Mouse (Mus musculus): ENCODE data around the gene 2810006K23Rik. TPM values are rescaled to one million over a fixed set of nuclear protein-coding genes. Genes with fewer than 3 reads are reported as not detected.
"Not testable (repeated sequence)": the region's sequence is repeated elsewhere in the genome, so short reads cannot be mapped to it uniquely, and the experiment has no call there.

The 2810006K23Rik gene
- polyA plus RNA-seq, 1 experiment from 2014 or later = 14.0 TPM

DNA sequence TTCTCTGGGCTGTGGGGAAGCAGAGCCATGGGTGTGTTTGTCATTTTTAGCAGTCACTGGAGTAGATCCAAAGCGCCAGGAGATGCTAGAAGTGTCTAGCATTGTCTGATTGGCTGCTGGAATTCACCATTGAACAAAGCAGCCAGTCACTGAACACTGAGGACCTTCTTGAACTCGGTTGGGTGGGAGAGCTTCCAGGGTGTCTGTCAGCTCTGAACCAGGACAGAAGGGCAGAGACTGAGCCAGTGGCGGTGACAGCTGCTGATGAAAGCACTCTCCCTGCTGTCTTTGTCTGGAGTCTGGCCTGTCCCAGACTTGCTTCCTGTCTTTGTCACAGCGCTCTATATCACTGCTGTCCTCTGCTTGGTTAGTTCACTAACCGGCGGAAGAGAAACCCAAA lies 6.5 kb downstream of the 2810006K23Rik start:
- Histone ChIP-seq H3K9me3 (ENCODE audit: control insufficient read depth, low read length) (no peaks in the 10 kb centered on the region), H3K9ac (ENCODE audit: low read length) (no peak overlapping the region), H3K4me1 (ENCODE audit: control insufficient read depth, insufficient read depth, low read length) (peaks cover 4% of the 10 kb centered on the region), H3K27me3 (ENCODE audit: control insufficient read depth, insufficient read depth, low read length) (no peaks in the 10 kb centered on the region), H3K4me3 (ENCODE audit: low read depth, low read length) (no peak overlapping the region), H3K36me3 (ENCODE audit: control insufficient read depth, insufficient read depth, low read length) (no peaks in the 10 kb centered on the region; the same call in 1 of the 2 replicates), H3K4me2 (ENCODE audit: low read depth, severe bottlenecking) (no peak overlapping the region), H3K27ac (replicated peaks; ENCODE audit: low read depth, low read length) (no peak overlapping the region)
- DNase-seq (ENCODE audit: low spot score) = no peak
- WGBS = 57% methylated on average over 6 of the region's 6 CpGs
- ATAC-seq (ENCODE audit: insufficient number of reproducible peaks, low FRiP score, low TSS enrichment, low read depth) = no peak

DNA sequence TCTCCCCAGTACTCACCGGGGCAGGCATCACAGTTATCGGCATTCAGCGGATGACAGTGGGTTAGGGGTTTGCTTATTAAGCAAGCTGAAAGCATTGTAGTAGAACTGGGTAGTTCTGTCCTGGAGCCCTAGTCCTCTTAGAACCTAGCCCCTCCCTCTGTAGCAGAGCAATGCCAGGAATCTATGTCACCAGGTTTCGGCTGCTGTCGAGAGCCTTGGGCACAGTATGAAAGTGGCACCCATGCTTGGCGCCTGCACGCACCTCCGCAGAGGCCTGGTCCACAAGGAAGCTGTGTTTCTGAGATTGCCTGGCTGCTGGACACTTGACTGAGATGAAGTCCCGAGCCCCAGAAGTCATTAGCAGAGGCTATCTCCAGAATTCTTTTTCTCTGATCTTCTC lies 9.2 kb downstream of the 2810006K23Rik start:
- H3K36me3 ChIP-seq (ENCODE audit: control insufficient read depth, insufficient read depth, low read length) = no peaks in the 10 kb centered on the region; the same call in 1 of the 2 replicates
- no peaks in the 10 kb centered on the region for H3K27me3 ChIP-seq (ENCODE audit: control insufficient read depth, insufficient read depth, low read length)
- ATAC-seq (ENCODE audit: insufficient number of reproducible peaks, low FRiP score, low TSS enrichment, low read depth) (no peak), DNase-seq (ENCODE audit: low spot score) (no peak)
- H3K4me3 ChIP-seq (ENCODE audit: low read depth, low read length) = no peak overlapping the region
- no peak overlapping the region for H3K27ac ChIP-seq (replicated peaks; ENCODE audit: low read depth, low read length)
- 90% methylated on average over 9 of the region's 9 CpGs for WGBS
- peaks cover 8% of the 10 kb centered on the region for H3K4me1 ChIP-seq (ENCODE audit: control insufficient read depth, insufficient read depth, low read length)
- H3K9me3 ChIP-seq (ENCODE audit: control insufficient read depth, low read length) = no peaks in the 10 kb centered on the region
- no peak overlapping the region for H3K4me2 ChIP-seq (ENCODE audit: low read depth, severe bottlenecking)
- no peak overlapping the region for H3K9ac ChIP-seq (ENCODE audit: low read length)

DNA sequence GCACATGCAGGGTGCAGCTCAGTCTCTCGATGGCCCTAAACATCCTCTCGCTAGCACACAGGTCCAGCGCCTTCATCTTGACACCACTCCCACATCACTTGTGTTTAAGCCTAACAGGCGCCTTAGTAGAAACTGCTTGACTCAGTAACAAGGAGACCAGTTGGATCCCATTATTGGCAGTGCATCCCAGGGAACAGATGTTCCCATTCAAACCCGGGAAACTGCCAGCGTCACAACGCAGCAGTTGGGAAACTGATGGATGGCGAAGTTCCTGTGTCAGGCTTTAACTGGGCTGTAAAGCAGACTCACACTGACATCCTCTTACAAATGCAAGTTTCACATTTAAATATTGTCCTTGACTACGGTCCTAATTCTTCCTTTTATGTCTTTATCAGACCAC lies 10.0 kb downstream of the 2810006K23Rik start:
- ATAC-seq (ENCODE audit: insufficient number of reproducible peaks, low FRiP score, low TSS enrichment, low read depth) = no peak
- 28% methylated on average over 9 of the region's 9 CpGs for WGBS
- Histone ChIP-seq H3K4me2 (ENCODE audit: low read depth, severe bottlenecking) (no peak overlapping the region), H3K36me3 (ENCODE audit: control insufficient read depth, insufficient read depth, low read length) (no peaks in the 10 kb centered on the region; the same call in 1 of the 2 replicates), H3K4me1 (ENCODE audit: control insufficient read depth, insufficient read depth, low read length) (peaks cover 8% of the 10 kb centered on the region), H3K4me3 (ENCODE audit: low read depth, low read length) (no peak overlapping the region), H3K9ac (ENCODE audit: low read length) (no peak overlapping the region), H3K9me3 (ENCODE audit: control insufficient read depth, low read length) (no peaks in the 10 kb centered on the region), H3K27me3 (ENCODE audit: control insufficient read depth, insufficient read depth, low read length) (no peaks in the 10 kb centered on the region), H3K27ac (replicated peaks; ENCODE audit: low read depth, low read length) (no peak overlapping the region)
- DNase-seq (ENCODE audit: low spot score) = no peak

DNA sequence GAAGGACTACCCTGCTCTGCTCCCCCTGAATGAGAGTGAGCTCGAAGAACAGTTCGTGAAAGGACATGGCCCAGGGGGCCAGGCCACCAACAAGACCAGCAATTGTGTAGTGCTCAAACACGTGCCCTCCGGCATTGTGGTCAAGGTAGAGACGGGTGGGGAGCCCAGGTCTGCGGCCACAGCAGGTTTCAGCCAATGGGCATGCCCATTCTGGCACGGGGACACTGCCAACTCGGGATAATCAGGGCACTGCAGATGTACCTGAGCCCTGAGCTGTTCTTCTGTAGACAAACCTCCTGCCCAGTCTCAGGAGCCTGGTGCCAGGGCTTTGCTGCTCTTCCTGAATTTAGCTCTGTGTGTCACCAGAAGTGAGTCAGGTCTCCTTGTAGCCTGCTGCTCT lies 10.9 kb downstream of the 2810006K23Rik start:
- H3K27ac ChIP-seq (replicated peaks; ENCODE audit: low read depth, low read length) = no peak overlapping the region
- no peak overlapping the region for H3K9ac ChIP-seq (ENCODE audit: low read length)
- H3K4me3 ChIP-seq (ENCODE audit: low read depth, low read length) = no peak overlapping the region
- H3K4me2 ChIP-seq (ENCODE audit: low read depth, severe bottlenecking) = no peak overlapping the region
- no peaks in the 10 kb centered on the region; the same call in 1 of the 2 replicates for H3K36me3 ChIP-seq (ENCODE audit: control insufficient read depth, insufficient read depth, low read length)
- WGBS = 84% methylated on average over 8 of the region's 8 CpGs
- H3K27me3 ChIP-seq (ENCODE audit: control insufficient read depth, insufficient read depth, low read length) = no peaks in the 10 kb centered on the region
- no peak for DNase-seq (ENCODE audit: low spot score)
- no peak for ATAC-seq (ENCODE audit: insufficient number of reproducible peaks, low FRiP score, low TSS enrichment, low read depth)
- H3K9me3 ChIP-seq (ENCODE audit: control insufficient read depth, low read length) = no peaks in the 10 kb centered on the region
- peaks cover 8% of the 10 kb centered on the region for H3K4me1 ChIP-seq (ENCODE audit: control insufficient read depth, insufficient read depth, low read length)

DNA sequence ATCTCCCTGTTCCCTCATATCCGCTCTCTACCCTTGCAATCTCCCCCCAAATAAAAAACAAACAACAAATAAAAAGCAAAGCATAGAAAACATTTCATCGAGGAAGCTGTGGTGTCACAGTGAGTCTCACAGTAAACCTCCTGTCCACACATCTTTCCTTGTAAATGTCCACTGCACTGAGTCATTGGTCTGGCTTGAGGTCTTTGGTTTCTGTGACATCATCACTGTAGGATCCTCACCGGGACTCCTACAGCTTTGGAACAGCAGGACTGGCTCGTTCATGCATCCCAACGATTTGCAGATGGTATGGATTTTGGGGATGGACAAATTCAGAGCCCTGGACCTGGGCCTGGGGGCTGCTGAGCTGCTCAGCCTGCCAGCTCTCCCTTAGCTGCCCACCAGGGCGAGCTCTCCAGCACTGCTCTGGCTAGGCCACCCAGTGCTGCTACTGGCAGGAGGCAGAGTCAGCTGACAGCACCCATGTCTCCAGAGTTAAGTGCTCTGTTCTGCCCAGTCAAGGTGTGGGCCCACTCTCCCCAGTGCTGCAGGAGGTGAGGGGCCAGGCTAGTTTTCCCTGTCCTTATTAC lies 14.0 kb downstream of the 2810006K23Rik start:
- peaks cover 11% of the 10 kb centered on the region for H3K36me3 ChIP-seq (ENCODE audit: control insufficient read depth, insufficient read depth, low read length)
- not testable (repeated sequence) for H3K27me3 ChIP-seq (ENCODE audit: control insufficient read depth, insufficient read depth, low read length); H3K9ac ChIP-seq (ENCODE audit: low read length); H3K9me3 ChIP-seq (ENCODE audit: control insufficient read depth, low read length); H3K4me3 ChIP-seq (ENCODE audit: low read depth, low read length); H3K4me2 ChIP-seq (ENCODE audit: low read depth, severe bottlenecking); DNase-seq (ENCODE audit: low spot score); H3K27ac ChIP-seq (replicated peaks; ENCODE audit: low read depth, low read length); H3K4me1 ChIP-seq (ENCODE audit: control insufficient read depth, insufficient read depth, low read length)
- ATAC-seq (ENCODE audit: insufficient number of reproducible peaks, low FRiP score, low TSS enrichment, low read depth) = peak; percentile 49; the same call in 1 of the 2 replicates
- 67% methylated on average over 6 of the region's 6 CpGs for WGBS

DNA sequence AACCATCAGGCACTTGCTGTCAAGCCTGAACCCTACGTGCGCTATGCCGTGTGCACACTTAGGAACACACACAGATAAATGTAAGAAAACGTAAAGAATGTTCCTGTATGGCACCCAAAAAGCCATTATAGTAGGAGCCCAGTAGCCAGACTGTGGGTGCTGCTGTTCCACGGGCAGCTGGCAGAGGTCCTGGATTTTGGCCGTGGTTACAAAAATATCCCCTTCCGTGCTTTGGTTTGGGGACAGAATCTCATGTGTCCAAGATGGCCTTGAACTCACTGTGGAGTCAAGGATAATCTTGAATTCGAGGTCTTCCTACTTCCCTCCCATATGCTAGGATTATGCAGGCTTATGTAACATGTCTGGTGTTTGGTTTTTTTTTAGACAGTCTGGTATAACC lies 15.0 kb downstream of the 2810006K23Rik start:
- no peak for DNase-seq (ENCODE audit: low spot score)
- Histone ChIP-seq H3K4me1 (ENCODE audit: control insufficient read depth, insufficient read depth, low read length) (peaks cover 8% of the 10 kb centered on the region), H3K36me3 (ENCODE audit: control insufficient read depth, insufficient read depth, low read length) (peaks cover 13% of the 10 kb centered on the region), H3K4me2 (ENCODE audit: low read depth, severe bottlenecking) (no peak overlapping the region), H3K9ac (ENCODE audit: low read length) (no peak overlapping the region), H3K4me3 (ENCODE audit: low read depth, low read length) (no peak overlapping the region), H3K27ac (replicated peaks; ENCODE audit: low read depth, low read length) (no peak overlapping the region), H3K27me3 (ENCODE audit: control insufficient read depth, insufficient read depth, low read length) (no peaks in the 10 kb centered on the region), H3K9me3 (ENCODE audit: control insufficient read depth, low read length) (no peaks in the 10 kb centered on the region)
- no peak for ATAC-seq (ENCODE audit: insufficient number of reproducible peaks, low FRiP score, low TSS enrichment, low read depth)
- WGBS = 87% methylated on average over 8 of the region's 8 CpGs

DNA sequence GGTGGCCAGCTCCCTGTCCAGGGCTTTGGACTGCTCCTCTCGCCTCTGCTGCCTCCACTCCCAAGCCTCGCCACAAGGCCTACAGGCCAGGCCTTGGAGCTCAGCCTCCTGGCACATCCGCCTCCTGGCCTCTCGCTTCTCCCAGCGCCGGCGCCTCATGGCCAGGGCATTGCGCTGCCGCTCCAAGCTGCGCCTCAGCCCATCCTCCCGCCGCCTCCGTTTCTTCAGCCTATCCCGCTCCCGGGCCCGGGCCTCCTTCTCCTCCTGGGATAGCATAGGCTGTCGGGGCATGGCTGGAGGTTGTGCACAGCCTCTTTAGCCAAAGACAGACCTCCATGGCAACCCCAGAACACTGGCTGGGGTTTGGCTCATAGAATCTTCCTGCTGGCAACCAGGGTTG lies 21.3 kb downstream of the 2810006K23Rik start:
- Histone ChIP-seq H3K4me2 (ENCODE audit: low read depth, severe bottlenecking) (no peak overlapping the region), H3K9ac (ENCODE audit: low read length) (no peak overlapping the region), H3K4me3 (ENCODE audit: low read depth, low read length) (no peak overlapping the region), H3K27ac (replicated peaks; ENCODE audit: low read depth, low read length) (no peak overlapping the region), H3K27me3 (ENCODE audit: control insufficient read depth, insufficient read depth, low read length) (no peaks in the 10 kb centered on the region), H3K9me3 (ENCODE audit: control insufficient read depth, low read length) (no peaks in the 10 kb centered on the region), H3K4me1 (ENCODE audit: control insufficient read depth, insufficient read depth, low read length) (peaks cover 19% of the 10 kb centered on the region), H3K36me3 (ENCODE audit: control insufficient read depth, insufficient read depth, low read length) (peaks cover 30% of the 10 kb centered on the region)
- ATAC-seq (ENCODE audit: insufficient number of reproducible peaks, low FRiP score, low TSS enrichment, low read depth) = no peak
- no peak for DNase-seq (ENCODE audit: low spot score)
- WGBS = 98% methylated on average over 17 of the region's 17 CpGs

DNA sequence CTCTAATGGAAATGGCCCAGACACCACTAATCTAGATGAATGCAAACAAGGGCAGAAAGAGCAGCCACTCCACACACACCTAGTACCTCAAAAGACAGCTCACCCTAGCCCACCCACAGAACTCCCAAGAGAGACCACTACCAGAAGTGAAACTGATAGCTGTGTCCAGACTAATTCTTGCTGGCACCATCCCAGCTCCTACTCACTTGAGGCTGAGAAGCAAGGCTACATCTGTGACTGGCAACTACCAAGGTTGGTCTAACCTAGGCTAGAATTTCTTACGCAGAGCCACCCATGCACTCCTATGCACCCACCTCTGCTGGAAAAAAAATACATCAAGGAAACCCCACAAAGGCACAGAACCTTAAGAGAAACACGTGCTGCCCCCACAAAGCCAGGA lies 22.5 kb downstream of the 2810006K23Rik start:
- H3K9ac ChIP-seq (ENCODE audit: low read length) = peak overlapping the region; percentile 100; the same call in 1 of the 2 replicates
- no peak overlapping the region for H3K27ac ChIP-seq (replicated peaks; ENCODE audit: low read depth, low read length)
- no peak for DNase-seq (ENCODE audit: low spot score)
- no peaks in the 10 kb centered on the region for H3K9me3 ChIP-seq (ENCODE audit: control insufficient read depth, low read length)
- H3K4me2 ChIP-seq (ENCODE audit: low read depth, severe bottlenecking) = peak overlapping the region; percentile 95; the same call in 1 of the 2 replicates
- H3K4me3 ChIP-seq (ENCODE audit: low read depth, low read length) = 0 out of 2 replicates have a peak overlapping the region, but pooled peaks have one; percentile 6
- no peaks in the 10 kb centered on the region for H3K27me3 ChIP-seq (ENCODE audit: control insufficient read depth, insufficient read depth, low read length)
- H3K36me3 ChIP-seq (ENCODE audit: control insufficient read depth, insufficient read depth, low read length) = peaks cover 28% of the 10 kb centered on the region
- 96% methylated on average over 2 of the region's 2 CpGs for WGBS
- H3K4me1 ChIP-seq (ENCODE audit: control insufficient read depth, insufficient read depth, low read length) = peaks cover 19% of the 10 kb centered on the region
- no peak for ATAC-seq (ENCODE audit: insufficient number of reproducible peaks, low FRiP score, low TSS enrichment, low read depth)

DNA sequence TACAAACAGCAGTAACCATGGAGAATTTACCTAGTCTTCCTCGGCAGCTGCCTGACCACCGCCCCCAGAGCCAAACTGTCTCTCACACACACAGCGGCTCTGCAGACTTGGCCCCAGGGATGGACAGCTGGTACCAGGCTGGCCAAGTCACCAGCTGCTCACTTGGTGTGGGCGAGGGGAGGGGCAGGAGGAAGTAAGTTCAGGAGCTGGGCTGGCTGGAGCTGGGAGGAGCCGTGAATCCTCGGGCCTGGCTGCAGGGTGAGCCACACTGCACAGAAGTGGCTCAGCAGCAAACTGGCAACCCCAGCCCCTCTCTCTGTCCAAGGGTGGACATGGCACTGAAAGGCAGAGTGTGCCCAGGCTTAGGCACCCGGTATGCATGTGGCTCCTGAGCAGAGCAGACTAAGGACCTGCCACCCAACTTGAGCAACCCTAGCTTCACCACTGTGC lies 23.2 kb downstream of the 2810006K23Rik start:
- 36% methylated on average over 7 of the region's 7 CpGs for WGBS
- Histone ChIP-seq H3K9me3 (ENCODE audit: control insufficient read depth, low read length) (no peaks in the 10 kb centered on the region), H3K27me3 (ENCODE audit: control insufficient read depth, insufficient read depth, low read length) (no peaks in the 10 kb centered on the region), H3K4me2 (ENCODE audit: low read depth, severe bottlenecking) (peak overlapping the region; percentile 95), H3K4me3 (ENCODE audit: low read depth, low read length) (peak overlapping the region; percentile 100), H3K27ac (replicated peaks; ENCODE audit: low read depth, low read length) (peak overlapping the region; percentile 99), H3K9ac (ENCODE audit: low read length) (peak overlapping the region; percentile 100), H3K36me3 (ENCODE audit: control insufficient read depth, insufficient read depth, low read length) (peaks cover 25% of the 10 kb centered on the region), H3K4me1 (ENCODE audit: control insufficient read depth, insufficient read depth, low read length) (peaks cover 19% of the 10 kb centered on the region)
- ATAC-seq (ENCODE audit: insufficient number of reproducible peaks, low FRiP score, low TSS enrichment, low read depth) (peak; percentile 17; the same call in 1 of the 2 replicates), DNase-seq (ENCODE audit: low spot score) (peak; percentile 58)

All from limb, embryonic 11.5 days (tissue).